Mouse (Mus musculus) telencephalon, adult 2 months (tissue): Measurements from ENCODE around the gene Ttll10.

Experiments
- DNase-seq: peaks from one replicate; pipeline ENCODE4 v3.0.0-alpha.2; 2011; ENCODE audit warnings: low read depth, low spot score

The Ttll10 gene

DNA sequence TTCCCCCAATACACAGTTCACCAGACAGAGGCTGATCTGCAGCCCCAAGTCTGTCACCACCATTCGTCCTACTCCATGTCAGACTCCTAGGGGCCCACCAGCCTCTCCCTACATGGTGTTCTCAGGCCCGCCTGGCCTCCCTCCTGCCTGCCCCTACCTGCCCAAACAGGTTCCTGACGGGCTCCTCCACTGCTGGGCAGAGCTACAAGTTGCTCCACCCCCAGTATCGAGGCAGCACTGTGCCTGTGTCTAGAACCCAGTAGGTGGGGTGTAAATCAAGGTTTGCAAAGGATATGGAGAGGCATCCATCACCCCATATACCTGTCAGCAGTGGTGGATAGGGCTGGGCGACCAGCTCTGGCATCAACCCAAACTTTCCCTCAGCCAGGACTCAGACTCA lies at the start of gene Ttll10:
Ttll10 (minus strand) TSS at position 154 of the 400 bp plus-strand sequence.
- DNase-seq = no peak

DNA sequence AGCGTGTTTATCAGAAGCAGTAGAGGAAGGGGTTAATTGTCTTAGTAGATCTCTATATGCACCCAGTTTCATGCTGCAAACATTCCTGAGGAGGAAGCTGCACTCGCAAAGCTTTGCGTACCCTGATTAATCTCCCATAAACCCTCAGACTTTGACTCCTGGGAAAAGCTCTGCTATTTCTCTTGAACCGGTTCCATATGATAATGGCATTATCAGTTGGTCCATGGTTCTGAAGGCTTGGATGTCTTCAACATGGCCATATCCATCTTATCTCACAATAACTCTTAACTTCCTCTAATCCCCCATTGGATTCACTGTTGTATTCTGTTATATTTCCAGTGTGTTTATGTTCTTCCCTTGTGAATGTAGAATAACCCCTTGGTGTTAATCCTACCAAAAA lies 44.1 kb upstream of the Ttll10 start:
- DNase-seq = no peak

DNA sequence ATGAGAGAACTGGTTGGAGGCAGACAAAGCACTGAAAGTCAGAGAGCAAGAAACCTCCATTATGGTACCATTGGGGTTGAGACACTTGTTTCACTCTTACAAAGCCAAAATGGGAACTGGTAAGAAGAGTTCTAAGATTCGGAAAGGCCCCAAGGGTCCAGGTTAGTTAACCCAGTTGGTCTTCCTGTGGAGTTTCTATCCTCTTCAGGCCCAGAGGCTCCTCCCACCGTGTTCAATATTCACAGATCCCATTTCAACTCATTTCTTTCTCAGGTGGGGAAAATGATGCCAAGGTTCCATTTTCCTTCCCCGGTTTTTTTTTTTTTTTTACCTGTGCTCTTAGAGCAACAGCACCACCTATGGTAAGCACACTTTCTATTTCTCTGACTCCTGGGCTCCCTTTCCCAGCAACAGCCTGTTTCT lies 42.3 kb upstream of the Ttll10 start:
- no peak for DNase-seq

DNA sequence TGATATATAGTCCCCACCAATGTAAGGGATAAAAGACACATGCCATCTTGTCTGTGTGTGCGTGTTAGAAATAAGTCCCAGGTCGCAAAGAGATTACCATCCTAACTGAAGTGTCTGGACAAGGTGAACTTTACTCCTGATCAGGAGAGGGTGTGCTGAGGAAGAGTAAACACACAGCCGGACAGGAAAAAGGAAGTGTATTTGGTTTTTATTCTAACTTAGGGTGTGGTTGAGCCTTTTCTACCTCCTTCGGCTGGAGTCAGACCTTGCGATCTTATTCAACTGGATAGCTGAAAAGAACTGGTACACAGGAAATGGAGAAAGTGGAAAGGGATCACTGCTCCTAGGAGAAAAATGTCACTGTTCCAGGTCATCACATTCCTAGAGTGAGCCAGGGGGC lies 41.3 kb upstream of the Ttll10 start:
- no peak for DNase-seq

DNA sequence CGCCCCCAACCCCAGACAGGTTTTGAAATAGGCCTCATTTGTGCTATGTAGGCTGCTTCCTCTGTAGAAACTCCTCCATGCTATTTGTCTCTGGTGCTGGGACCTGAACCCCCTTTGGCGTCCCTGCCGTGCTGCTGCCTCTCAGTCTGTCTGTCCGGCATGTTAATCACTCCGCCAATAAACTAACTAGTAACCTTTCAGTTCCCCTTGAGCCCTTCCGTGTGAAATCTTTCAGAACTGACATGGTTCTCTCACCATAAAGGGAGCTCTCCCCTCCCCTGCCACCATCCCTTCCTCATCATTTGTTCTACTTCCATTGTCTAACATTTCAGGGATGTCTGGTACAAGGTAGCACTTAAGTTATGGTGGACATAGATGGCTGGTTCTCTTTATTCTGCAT lies 40.2 kb upstream of the Ttll10 start:
- DNase-seq = no peak

DNA sequence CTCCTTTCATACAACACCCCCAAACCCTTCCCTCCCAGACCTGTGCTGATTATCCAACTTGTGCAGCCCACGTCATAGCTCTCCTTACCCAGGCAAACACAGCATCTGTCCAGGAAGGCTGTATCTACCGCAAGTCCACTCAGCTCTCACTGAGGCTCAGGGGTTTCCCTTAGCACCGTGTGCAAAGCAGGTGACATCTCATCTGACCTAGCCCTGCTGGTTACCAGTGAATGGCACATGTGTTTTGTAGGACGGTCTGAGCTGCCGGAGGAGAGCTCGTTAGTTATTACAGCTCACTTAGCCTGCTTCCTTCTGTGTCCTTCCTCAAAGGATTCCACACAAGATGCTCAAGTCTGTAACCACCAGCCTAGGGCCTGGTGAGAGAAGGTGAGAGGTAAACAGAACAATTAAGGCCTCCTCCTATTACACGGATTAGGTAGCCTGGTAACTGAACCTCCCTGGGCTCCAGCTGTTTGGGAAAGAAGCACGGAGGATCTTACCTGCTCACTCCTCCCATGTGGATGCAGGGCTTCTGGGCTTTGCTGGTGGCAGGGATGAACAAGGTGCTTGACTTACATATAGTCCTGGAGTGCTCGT lies 38.7 kb upstream of the Ttll10 start:
- DNase-seq = no peak

DNA sequence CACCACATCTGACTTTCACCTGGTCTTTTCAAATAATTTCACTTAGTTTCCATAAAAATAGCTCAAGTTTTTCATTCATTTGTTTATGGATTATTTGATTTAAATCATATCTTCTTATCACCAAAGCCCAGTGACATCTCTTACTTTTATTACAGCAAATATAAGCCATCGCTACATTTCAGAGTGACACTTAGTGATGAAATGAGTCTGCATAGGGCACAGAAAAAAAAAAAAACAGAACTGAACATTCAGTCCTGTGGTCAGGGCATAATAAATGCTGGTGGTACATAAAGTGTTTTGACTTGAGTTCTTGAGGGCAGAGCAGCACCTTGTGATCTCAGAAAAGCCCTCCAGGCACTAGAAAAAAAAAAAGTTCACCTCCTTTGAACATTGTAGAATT lies 37.0 kb upstream of the Ttll10 start:
- no peak for DNase-seq

DNA sequence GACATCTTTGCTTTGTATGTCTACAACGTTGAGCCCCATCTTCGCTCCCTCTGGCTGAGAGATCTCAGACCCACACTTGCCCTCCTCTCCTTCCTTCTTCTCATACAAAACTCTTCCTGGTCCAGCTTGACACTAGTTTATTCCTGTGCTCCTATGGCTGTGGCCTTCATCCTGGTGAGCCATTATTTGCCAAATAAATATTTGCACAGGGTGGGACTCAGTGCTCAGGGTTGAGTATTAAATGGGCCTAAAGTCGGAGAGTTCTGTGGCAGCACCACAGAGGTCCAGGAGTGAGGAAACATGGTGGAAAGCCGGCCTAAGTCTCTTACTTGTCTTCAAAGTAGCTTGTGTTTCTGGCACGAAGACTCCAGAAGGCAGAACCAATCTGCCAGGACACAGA lies 34.5 kb upstream of the Ttll10 start:
- no peak for DNase-seq

DNA sequence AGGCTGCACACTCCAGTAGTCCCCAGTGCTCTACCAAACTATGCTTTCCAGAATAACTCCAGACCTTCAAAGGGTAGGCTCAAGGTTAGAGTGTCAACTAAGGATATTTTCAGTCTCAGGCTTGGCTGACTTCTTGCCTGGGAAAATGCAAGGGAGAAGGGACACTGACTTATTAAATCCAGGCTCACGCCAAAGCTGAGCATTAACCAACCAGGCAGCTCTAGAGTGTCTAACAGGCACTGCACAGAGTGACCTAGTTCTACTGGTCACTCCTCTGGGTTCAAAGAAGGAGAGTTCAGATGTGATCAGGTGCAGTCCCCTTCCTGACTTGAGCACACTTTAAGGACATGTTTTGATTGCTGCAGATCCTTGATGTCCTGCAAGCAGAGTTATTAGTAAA lies 33.6 kb upstream of the Ttll10 start:
- no peak for DNase-seq

DNA sequence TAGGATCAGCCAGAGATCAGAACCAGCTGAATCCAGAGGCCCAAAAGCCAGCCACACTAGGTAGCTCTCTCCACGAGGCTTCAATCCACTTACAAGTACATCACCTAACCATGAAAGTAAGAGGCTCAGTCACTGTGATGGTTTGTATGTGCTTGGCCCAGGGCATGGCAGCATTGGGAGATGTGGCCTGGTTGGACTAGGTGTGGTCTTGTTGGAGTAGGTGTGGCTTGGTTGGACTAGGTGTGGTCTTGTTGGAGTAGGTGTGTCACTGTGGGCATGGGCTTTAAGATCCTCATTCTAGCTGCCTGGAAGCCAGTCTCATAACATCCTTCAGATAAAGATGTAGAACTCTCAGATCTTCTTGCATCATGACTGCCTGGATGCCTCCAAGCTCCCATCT lies 32.0 kb upstream of the Ttll10 start:
- no peak for DNase-seq

DNA sequence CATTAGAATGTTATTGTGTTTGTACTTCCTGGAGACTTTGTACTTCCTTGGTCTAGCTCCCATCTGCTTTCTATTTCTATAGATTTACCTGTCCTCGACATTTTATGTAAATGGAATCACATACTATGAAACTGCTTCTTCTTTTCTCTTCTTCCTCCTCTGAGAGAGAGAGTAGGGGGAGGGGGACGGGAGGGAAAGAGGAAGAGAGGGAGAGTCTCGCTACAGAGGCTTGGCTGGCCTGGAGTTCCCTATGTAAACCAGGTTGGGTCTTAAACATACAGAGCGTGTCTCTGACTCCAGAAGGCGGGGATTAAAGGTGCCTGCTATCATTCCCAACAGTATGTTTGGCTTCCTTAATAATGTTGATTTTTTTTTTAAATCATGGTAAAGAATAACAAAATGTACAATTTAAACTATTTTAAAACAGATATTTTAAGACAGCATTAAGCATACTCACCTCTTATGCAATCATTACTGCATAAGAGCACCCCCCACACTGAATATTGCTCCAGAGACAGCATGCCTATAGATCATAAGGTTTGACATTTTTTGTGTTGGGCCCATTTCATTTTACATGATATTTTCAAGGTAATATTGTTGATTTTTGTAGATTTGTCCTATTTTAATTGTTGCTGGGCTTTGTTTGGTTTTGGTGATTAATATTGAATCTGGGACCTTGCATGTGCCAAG lies 28.3 kb upstream of the Ttll10 start:
- DNase-seq = no peak

DNA sequence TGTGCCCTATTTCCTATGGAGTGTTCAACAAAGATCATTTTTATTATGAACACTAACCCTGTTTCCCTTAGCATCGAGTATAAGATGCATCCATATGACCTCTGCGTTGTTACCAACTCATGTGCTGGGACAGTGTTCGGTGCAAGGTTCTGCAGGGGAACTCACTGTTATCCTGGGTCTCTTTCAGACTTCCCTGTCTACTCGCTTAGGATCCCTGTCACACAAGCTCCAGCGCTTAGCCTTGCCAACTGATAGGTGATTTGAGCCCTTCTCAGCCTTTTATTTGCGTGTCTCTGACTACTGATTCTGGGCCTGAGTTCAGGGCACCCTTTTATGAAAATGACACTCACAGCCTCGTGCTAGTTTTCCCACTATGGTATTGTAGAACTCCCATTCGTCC lies 26.0 kb upstream of the Ttll10 start:
- no peak for DNase-seq

DNA sequence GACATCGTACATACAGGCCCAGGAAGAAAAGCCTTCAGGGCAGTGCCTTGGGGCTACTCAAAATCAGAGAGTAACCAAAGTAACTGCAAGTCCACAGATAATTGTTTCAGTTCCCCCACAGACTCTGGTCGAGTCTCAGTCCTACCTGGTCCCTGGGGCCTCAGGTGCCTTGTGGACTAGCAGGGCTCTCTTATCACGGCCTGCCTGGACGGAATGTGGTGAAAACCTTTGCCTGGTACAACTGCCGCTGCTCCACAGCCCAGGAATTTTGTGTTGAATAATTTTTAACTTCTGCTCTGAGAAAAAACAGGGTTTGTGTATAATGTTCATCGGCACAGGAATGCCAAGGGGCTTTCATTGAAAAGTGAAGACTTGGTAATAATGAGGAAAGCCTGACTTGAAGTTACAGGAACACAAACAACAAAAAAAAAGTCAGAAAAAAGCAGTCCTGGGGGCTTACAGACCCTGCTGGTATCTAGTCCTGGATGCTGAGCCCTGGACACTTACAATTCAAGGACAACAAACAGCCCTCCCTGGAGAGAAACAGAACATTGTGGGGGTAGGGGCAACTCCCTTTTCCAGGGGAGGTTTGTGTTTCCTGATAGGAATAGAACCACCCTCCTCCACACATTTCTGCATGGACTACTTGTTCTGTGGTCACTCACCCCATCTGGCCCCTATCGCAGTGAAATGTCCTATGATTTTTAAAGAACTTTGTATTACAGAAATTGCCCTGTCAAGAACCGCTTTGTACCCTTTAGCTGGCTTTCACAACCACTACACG lies 25.1 kb upstream of the Ttll10 start:
- no peak for DNase-seq

DNA sequence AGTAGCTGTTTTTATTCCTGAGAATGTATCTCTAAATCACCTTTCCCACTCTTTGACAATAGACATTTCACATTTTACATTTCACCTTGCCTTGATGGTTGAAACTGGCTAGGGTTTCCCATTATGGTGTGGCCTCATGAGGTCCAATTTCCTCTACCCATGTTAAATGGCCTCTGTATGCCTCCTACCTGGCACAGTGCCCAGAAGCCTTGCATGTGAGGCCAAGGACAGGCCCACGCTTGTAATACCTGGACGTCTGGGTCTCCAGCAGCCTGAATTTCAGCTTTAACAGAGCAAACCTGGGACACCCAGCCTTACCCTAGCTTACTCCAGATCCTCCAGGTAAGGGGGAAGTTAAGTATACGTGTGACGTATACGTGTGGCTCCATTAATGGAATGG lies 24.1 kb upstream of the Ttll10 start:
- DNase-seq = no peak

DNA sequence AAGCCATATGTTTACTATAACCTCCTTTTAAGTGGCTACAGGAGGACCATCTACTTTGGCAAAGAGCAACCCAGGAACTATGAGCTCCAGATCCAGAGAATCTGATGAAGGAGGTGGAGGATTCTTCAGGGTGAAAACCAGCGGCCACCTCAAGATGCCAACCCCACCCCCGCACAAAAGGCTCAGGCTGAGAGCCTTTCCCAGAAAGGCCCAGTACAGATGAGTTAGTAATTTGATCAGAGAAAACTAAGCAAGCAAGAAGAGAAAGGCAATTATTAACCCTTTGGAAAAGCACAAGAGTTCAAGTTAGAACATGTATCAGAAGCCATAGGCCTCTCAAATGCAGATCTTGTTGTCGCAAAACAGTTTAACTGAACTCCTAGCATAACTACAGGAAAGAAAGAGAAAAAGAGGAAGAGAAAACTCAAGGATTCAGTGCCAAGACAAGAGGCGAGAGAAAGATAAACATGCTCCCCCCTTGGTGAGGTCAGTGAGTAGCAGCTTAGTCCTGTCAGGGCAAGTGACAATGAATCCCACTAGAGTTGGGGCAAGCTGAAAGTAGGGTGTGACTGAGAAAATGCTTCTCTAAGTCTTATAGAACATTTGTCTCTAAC lies 23.5 kb upstream of the Ttll10 start:
- DNase-seq = no peak

DNA sequence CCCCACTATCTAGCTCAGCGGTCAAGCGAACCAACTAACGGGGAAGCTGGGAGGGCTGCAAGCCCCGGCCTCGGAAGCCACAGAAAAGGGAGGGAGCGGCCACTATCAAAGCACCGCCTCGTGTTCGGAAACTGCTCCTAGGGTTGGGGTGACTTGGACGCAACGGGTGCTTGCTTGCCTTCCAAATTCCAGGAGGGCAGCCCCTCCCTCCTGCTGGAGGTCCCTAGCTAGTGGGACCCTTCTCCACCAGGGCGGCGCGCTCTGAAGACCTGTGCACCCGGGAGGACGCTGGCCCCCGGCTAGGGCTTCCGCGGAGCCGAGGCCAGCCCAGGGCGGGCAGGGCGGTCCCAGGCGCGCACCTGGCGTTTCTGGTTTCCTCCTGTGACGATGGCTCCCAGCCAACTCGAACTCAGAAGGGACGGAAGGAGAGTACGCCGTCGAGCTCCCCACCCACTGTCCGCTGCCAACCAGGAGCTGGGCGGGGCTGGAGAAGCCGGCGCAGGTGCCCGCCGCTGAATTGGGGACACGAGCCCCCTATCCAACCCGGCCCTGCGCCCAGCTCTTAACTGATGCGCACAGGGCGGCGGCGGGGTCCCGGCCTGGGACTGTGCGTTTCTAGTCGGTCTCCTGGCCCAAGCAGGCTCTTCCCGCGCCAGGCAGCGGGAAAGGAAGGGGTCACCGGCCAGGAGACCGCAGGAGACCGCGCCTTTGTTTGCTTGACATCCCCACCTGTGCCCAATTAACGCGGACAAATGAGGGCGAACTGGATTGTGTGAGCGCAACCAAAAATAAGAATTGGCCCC lies 18.5 kb upstream of the Ttll10 start:
- no peak for DNase-seq

DNA sequence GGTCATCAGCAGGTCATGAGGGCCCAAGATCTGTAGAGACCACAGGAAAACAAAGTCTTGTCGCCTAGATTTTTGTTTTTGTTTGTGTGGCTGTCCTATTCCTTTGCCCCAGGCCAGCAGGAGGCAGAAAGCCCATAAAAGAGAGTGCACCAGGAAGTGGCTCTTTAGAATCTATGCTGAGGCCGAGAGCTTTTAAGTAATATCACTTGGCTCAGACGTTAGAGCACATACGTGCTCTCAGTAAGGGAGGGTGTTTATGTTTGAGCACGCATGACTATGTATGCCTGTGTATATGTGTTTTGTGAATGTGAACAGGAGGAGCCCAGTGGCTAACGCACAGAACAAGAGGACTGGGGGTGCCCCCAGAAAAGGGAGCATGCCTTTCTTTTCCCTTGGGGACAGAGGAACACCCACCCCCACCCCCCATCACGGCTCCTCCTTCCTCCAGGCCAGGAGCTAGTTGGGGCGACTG lies 17.7 kb upstream of the Ttll10 start:
- DNase-seq = no peak

DNA sequence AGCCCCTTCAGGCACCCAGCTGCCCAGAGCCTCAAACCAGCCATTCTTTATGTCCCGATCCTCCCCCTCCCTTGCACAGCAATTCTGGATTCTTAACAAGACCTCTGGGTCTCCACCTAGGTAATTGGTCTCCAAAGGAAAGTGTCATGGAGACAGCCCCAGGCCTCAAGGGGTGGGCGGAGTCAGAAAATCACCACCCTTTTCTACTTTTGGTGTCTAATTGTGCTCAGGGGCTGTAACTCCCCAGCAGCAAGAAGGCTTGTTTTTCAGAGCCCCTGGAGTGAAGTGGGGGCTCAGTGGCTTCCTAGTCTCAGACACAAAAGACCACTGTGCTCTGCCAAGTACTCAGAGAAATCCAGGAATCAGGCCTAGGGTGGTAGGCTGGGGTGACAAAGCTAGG lies 11.5 kb upstream of the Ttll10 start:
- DNase-seq = no peak

DNA sequence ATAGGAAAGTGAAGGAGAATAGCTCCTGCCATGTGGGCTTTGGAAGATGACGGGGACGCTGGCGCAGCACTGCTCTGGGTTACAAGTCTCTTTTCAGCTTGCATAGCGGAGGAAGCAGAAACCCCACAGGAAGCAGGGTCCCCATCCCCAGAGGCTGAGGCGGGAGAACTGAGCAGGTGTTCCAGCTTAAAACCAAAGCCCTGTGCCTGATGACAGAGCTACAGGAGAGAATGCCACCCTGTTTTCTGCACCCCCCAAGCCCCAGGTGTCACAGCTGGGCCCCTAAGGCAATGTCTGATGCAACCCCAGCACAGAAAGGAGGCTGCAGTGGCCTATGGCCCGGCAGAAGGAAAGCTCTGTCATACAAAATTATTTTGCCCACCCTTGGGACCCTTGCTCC lies 11.1 kb upstream of the Ttll10 start:
- no peak for DNase-seq

DNA sequence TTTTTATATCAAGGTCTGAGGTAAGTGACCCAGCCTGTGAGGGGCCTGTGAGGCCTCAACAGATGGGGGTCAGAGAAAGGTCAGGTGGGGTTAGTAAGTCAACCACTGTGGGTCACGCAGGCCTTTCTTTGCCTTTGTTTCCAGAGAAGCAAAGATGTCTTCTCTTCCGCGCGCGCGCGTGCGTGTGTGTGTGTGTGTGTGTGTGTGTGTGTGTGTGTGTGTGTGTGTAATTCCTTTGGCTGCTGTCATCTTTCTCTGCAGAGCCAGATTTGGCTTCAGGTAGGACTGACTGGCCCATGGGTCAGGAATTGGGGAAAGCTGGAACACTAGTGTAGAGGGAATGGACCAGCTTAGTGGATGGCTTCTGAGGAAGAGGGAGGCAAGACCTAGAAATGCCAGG lies 10.5 kb upstream of the Ttll10 start:
- no peak for DNase-seq

DNA sequence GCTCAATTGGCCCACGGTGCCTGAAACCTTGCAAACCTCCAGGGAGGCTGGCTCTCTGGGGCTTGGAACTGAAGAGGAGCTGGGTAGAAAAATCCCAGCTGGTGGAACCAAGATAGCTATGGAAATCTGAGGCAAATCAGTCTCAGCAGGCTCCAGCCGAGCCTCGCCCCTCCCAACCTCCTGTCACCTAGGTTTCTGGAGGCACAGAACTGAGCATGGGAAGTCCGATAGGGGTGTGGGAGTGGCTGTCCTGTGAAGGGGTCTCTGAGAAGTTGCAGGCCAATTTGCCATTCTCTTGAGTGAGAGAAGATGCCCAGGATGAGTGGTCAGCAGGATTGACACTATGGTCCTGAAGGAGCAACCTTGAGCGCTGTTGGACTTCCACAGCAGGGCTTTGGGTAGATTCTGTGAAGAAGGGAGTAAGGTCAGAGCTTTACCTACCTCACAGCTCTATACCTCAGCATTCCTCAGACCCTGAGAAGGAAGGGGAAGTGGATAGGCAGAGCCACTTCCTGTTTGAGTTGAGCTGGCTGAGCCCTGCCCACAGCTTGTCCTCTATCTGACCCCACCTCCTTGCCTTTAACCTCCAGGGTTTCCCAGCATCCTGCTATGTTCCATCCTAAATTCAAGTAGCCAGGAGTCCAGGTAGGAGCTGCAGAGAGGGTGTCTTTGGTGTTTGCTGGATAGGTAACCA lies 8.2 kb upstream of the Ttll10 start:
- no peak for DNase-seq
